Mouse (Mus musculus): Measurements from ENCODE around the gene Cma2. TPM values are rescaled to one million over a fixed set of nuclear protein-coding genes. Genes with fewer than 3 reads are reported as not detected.
A peak's percentile ranks its signal among the peaks of the same experiment; 100 is the strongest.
"Not testable (repeated sequence)": the region's sequence is repeated elsewhere in the genome, so short reads cannot be mapped to it uniquely, and the experiment has no call there.

Cma2 gene
- polyA plus RNA-seq (2012; rRNA removed): not detected in 2 replicates

GRCm38 (mm10) chr14:55950346-55951030, at the start of gene Cma2:
Cma2 (plus strand) TSS chr14:55950980.
- no peak for DNase-seq (ENCODE audit: extremely low spot score in 1 of 2, low spot score in 1 of 2)

DNA sequence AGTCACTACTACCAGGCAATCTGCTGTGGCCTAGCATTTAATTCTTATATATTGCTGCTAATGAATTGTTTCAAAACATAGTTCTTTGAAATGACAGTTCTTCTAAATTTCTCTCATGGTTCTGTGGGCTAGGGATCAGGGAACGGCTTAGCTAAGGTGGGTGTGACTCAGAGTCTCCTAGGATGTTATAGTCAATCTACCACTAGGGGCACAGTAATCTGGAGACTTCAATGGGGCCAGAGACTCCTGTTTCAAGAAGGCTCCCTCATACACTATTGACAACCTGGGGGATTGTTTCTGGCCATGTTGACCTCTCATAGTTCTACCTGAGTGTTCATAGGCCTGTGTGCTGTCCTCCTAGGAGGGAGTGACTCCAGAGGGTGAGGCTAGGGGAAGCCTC, 45.3 kb upstream of the Cma2 start:
- no peak for DNase-seq (ENCODE audit: extremely low spot score in 1 of 2, low spot score in 1 of 2)

- no peak for DNase-seq (ENCODE audit: extremely low spot score in 1 of 2, low spot score in 1 of 2)
These were observed 37.4 kb upstream of the Cma2 start for GRCm38 (mm10) chr14:55913406-55913805.

GRCm38 (mm10) chr14:55918240-55919082, 32.3 kb upstream of the Cma2 start:
- peak; percentile 52 to 92 for DNase-seq (ENCODE audit: extremely low spot score in 1 of 2, low spot score in 1 of 2)

DNA sequence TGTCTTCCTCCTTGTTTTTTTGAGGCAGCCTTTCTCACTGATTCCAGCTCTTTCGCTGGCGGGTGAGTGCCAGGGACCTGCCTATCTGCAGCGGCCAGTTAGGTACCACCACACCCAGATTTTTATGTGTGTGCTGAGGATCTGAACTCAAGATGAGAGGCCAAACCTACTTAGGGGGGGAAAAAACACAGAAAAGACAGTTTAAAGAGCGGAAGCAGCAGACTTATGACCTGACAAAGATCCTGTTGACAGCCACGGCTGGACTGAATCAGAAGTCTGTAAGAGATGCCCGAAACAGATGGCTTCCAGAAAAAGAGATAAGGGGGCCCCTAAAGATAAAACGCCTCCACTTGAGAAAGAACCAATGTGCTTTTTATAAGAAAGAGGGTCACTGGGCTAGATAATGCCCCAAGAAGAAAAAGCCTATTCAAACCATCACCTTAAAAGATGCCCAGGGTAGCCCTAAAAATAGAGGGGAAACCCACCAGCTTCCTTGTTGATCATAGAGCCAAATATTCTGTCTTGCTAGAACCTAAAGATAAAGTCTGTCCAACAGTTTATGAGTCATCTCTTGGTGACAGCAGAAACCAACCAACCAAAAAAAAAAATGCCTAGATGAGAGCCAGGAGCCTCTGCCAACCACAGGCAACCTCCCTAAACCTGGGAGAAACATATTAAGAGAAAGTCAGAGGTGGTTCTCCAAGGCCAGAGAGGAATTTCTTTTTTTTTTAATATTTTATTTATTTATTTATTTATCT, 28.1 kb upstream of the Cma2 start:
- no peak for DNase-seq (ENCODE audit: extremely low spot score in 1 of 2, low spot score in 1 of 2)

DNA sequence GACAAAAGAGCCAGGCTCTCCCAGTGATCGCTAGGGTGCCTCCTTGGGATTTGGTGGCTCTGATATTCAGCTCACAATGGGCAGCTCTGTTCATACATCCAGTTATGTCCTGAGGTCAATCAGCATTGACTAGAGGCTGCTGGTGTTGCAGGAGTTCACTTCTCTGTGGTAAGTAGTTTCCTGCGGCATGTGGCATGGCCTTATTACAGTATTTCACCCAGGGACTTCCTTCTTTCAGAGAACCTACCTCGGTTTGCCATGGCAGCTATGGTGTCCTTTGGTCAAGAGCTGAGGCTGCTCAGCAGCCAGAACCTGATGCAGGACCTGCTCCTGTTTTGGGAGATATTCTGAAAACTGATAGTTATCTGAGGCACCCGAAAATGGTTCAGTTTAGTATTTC, 23.9 kb upstream of the Cma2 start:
- no peak for DNase-seq (ENCODE audit: extremely low spot score in 1 of 2, low spot score in 1 of 2)

- DNase-seq (ENCODE audit: extremely low spot score in 1 of 2, low spot score in 1 of 2): no peak
These were observed 21.4 kb upstream of the Cma2 start for GRCm38 (mm10) chr14:55929263-55929997.

DNA sequence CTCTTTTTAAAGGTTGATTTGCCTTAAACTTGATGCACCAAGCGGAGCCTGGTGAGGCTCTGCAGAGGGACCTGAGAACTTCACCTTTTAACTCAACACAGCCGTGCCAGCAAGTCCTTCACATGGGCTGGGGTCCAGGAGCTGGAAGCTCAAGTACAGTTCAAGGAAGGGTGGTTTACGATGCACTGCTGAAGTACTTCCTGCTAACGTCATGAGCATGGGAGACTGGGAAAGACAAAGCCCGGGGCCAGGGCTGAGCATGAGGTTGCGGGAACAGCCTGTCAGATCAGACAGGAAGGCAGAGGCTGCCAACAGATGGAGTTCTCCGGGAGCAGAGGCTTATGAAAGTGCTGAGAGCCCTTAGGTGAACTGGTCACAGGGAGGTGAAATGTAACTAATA, 17.2 kb upstream of the Cma2 start:
- DNase-seq (ENCODE audit: extremely low spot score in 1 of 2, low spot score in 1 of 2): no peak

DNA sequence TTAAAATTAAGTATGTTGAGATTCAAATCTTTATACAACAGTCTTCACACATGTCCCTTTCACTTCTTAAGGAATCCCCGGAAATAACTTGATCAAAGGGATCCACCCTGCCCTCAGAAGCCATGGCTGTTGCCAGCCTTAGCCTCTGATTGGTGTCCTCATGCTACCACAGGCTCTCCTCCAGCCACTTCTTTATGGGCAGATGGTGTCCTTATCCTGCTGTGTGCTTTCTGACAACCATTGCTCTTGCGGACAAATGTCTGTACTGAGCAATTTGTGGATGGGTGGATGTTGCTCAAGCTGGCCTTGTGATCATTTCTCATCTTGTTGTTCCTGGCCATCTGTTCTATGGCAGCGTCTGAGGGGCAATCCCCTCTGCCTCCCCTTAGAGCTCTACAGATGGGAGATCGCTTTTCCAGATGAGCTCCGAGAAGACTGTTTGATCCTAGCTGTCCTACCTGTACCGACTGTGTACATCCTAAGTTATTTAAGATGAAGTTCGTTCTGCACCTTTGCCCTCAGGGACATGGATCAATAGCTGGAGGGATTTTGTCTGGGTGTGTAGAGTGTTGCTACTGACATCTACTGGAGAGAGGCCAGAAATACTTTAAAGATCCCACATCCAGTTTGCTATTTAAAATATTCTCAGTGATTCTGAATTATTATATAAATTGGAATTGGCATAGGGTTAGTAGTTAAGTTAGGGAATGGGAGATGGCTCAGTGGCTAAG, 10.5 kb upstream of the Cma2 start:
- no peak for DNase-seq (ENCODE audit: extremely low spot score in 1 of 2, low spot score in 1 of 2)

GRCm38 (mm10) chr14:55943601-55944000, 7.2 kb upstream of the Cma2 start:
- DNase-seq (ENCODE audit: extremely low spot score in 1 of 2, low spot score in 1 of 2): no peak

DNA sequence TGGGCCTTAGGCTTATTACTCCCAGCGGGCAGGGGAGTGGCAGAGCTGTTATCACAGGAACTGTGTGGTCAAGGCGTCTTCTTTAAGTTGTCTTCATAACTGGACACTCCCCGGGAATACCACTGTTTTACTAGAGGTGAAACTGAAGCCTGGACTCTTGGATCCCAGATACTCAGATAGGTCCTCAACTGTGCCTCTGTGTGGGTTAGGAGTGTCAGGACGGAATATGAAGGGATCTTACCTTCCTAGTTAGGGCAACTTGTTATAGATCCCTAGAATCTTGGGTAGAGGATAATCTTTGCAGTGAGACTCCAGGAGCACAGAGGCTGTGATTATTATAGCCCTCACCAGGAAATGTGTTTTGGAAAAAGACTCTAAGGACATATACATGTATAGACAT, 6.2 kb upstream of the Cma2 start, which contains the start of gene Cma1:
TSS of gene Cma1 (minus strand) at position 101 of the 400 bp plus-strand sequence.
- DNase-seq (ENCODE audit: extremely low spot score in 1 of 2, low spot score in 1 of 2): no peak

DNA sequence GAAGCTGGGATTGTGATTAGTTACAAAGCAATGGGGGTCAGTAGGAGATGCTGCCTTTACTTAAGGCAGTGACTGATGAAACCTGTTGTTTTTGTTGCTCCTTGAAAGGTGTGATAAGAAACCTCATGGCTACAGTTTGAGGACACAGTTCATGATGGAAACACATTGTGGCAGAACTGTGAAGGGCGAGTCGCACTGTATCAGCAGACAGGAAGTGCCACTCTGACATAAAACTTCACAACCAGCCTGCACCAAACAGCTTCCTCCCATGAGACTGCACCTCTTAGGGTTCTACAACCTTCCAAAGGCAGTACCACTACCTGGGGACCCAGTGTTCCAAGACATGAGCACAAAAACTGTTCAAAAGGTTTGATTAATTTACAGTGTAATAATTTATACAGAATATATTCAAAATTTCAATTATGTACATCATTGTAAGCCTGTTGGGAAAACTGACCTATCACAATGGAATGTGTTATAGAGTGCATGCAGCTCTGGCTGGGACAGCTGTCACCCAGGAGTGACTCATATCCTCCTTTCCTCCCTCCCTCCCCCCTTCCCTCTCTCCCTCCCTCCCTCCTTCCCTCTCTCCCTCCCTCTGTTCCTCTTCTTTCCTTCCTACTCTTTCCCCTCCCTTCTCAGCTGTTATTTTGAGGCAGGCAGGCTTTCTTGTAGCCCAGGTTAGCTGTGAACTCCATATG, 4.4 kb upstream of the Cma2 start:
- no peak for DNase-seq (ENCODE audit: extremely low spot score in 1 of 2, low spot score in 1 of 2)

DNA sequence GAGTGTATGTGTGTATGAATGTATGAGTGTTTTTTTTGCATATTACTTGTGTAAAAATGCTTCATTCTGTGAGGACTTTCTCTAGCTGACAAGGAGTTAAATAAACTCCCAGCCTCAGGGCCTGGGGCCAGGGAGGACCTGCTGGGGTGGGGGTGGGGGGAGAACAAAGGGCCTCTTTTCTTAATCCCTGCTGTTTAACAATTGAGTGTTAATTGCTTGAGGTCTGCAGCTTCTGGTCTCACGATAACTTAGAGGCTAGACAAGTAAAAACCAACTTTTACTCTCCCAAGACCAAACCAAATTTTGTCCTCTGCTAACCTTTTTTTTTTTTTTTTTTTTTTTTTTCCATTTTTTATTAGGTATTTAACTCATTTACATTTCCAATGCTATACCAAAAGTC, 12.5 kb downstream of the Cma2 start:
- DNase-seq (ENCODE audit: extremely low spot score in 1 of 2, low spot score in 1 of 2): no peak

DNA sequence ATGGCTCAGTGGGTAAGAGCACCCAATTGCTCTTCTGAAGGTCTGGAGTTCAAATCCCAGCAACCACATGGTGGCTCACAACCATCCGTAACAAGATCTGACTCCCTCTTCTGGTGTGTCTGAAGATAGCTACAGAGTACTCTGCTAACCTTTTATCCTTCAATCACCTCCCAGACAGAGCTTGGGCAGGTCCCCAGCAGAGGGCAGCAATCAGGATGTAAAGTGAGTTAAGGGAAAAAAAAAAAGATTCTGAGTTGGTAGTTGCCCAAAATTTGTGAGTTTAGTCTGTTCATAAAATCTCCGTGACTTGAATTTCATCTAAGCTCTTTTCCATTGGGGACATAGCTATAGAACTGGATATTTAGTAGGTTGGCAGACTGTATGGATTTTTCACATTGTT, 13.1 kb downstream of the Cma2 start:
- DNase-seq (ENCODE audit: extremely low spot score in 1 of 2, low spot score in 1 of 2): not testable (repeated sequence)

- not testable (repeated sequence) for DNase-seq (ENCODE audit: extremely low spot score in 1 of 2, low spot score in 1 of 2)
These were observed 36.7 kb downstream of the Cma2 start for GRCm38 (mm10) chr14:55987464-55987863.

GRCm38 (mm10) chr14:56013147-56013546, 62.4 kb downstream of the Cma2 start:
- no peak for DNase-seq (ENCODE audit: extremely low spot score in 1 of 2, low spot score in 1 of 2)

DNA sequence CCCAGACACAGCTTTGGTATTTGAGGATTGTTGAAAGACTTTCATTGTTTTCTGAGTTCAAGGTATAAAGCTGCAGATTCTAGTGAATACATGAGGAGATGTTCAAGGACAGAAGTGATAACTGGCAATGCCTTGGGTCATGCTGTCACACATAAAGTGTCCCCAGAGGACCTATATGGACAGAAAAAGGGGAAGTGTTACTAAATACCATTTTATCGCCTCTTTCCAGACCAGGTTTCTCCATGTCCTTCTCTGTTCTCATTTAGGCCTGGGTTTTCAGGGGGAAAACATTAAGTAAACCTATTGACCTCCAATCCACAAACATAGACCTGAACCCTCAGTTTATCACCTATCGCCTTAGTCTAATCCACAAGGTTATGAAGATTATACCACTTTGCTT, 63.1 kb downstream of the Cma2 start:
- DNase-seq (ENCODE audit: extremely low spot score in 1 of 2, low spot score in 1 of 2): no peak

GRCm38 (mm10) chr14:56017671-56018070, 66.9 kb downstream of the Cma2 start, which contains the start of gene Mcpt1:
Mcpt1 (plus strand) TSS chr14:56017971.
- DNase-seq (ENCODE audit: extremely low spot score in 1 of 2, low spot score in 1 of 2): not testable (repeated sequence)

DNA sequence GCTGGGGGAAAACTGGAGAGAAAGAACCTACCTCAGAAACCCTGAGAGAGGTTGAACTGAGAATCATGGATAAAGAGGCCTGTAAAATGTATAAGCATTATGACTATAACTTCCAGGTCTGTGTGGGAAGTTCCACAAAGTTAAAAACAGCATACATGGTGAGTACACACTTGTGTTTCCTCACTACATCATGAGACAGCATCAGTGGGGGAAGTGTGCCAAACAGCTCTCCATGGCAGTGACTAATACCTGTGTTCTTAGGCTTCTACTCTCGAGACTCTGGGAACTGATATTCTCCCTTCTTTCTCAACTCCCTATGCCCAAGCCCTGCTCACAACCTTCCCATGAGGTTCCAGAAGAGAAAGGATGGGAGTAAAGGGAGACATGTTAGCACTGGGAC, 68.7 kb downstream of the Cma2 start:
- peak in 1 of 2 experiments; percentile 16 for DNase-seq (ENCODE audit: extremely low spot score in 1 of 2, low spot score in 1 of 2)

Measured in frontal cortex, adult 2 months (tissue).